Mouse (Mus musculus): Measurements from ENCODE around the gene Cox7a1. TPM values are rescaled to one million over a fixed set of nuclear protein-coding genes. Genes with fewer than 3 reads are reported as not detected.
"Not testable (repeated sequence)": the region's sequence is repeated elsewhere in the genome, so short reads cannot be mapped to it uniquely, and the experiment has no call there.

Cox7a1 gene
- polyA plus RNA-seq, 1 experiment from 2014 or later: 11.3 TPM

DNA sequence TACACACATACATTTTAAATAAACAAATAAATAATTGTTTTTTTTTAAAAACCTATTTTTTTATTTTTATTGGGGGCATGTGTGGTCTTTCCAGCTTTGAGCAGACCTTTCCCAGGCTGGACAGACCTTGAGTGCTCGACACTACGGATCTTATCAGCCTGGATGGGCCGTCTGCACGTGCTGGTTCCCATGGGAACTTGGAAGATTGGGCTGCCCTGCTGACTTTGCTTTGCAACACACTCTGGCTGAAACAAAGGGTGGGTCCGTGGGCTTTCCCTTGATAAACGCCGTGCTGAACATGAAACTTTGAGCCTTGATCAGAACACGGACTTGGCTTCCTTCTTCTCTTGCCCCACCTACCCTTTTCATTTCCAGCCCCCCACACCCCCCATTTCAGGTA is 20.4 kb downstream of the Cox7a1 start:
- H3K9ac ChIP-seq (ENCODE audit: low read length): no peak overlapping the region
- no peak overlapping the region for H3K27ac ChIP-seq (ENCODE audit: low read depth)
- H3K4me1 ChIP-seq (replicated peaks; ENCODE audit: control insufficient read depth, insufficient read depth, low read length): no peaks in the 10 kb centered on the region
- DNase-seq (ENCODE audit: low spot score) (no peak), ATAC-seq (replicated peaks; ENCODE audit: low FRiP score, low TSS enrichment, low read depth) (peak; percentile 53; the same call in 1 of the 2 replicates)
- 0 out of 2 replicates have a peak overlapping the region, but pooled peaks have one; percentile 15 for H3K4me2 ChIP-seq (ENCODE audit: low read length)
- 38% methylated on average over 8 of the region's 8 CpGs for WGBS
- H3K27me3 ChIP-seq (replicated peaks; ENCODE audit: control insufficient read depth, insufficient read depth, low read length): no peaks in the 10 kb centered on the region
- H3K4me3 ChIP-seq (ENCODE audit: low read depth, low read length): no peak overlapping the region
- no peaks in the 10 kb centered on the region for H3K36me3 ChIP-seq (ENCODE audit: control insufficient read depth, insufficient read depth, low read length)
- H3K9me3 ChIP-seq (ENCODE audit: control insufficient read depth, low read length): no peaks in the 10 kb centered on the region

DNA sequence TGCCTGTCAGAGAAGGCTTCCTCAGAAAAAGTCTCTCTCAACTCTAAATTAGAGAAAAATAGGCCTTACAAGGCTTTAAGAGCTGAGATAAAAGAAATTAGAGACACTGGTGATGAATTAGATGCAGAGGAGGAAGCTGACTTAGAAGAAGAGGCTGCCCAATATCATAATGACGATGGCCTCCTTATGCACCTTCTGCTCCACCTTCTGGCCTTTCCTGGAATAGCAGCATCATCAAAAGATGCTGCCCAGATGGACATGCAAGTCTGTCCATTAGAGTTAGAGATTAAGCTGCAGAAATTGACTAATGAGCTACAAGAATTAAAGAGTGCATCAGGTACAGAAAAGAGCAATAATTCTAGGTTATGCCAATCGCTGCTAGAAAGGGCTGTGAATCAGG is 21.4 kb downstream of the Cox7a1 start:
- Histone ChIP-seq H3K36me3 (ENCODE audit: control insufficient read depth, insufficient read depth, low read length) (no peaks in the 10 kb centered on the region), H3K27ac (ENCODE audit: low read depth) (no peak overlapping the region), H3K4me2 (ENCODE audit: low read length) (no peak overlapping the region), H3K9me3 (ENCODE audit: control insufficient read depth, low read length) (no peaks in the 10 kb centered on the region), H3K4me3 (ENCODE audit: low read depth, low read length) (no peak overlapping the region), H3K27me3 (replicated peaks; ENCODE audit: control insufficient read depth, insufficient read depth, low read length) (no peaks in the 10 kb centered on the region), H3K4me1 (replicated peaks; ENCODE audit: control insufficient read depth, insufficient read depth, low read length) (no peaks in the 10 kb centered on the region), H3K9ac (ENCODE audit: low read length) (no peak overlapping the region)
- ATAC-seq (replicated peaks; ENCODE audit: low FRiP score, low TSS enrichment, low read depth): no peak
- WGBS: 10% methylated on average over 2 of the region's 2 CpGs
- no peak for DNase-seq (ENCODE audit: low spot score)

DNA sequence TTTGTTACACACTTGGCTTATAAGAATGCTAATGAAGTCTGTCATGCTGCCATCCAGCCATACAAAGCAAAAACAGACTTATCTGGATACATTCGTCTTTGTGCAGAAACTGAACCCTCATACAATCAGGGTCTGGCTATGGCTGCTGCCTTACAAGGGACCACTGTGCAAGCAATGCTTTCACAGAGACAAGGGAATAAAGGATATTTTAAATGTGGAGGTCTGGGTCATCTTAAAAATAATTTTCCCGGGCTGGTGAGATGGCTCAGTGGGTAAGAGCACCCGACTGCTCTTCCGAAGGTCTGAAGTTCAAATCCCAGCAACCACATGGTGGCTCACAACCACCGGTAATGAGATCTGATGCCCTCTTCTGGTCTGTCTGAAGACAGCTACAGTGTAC is 22.4 kb downstream of the Cox7a1 start:
- WGBS: 54% methylated on average over 5 of the region's 5 CpGs
- not testable (repeated sequence) for DNase-seq (ENCODE audit: low spot score); H3K27ac ChIP-seq (ENCODE audit: low read depth); H3K4me2 ChIP-seq (ENCODE audit: low read length); H3K9ac ChIP-seq (ENCODE audit: low read length); ATAC-seq (replicated peaks; ENCODE audit: low FRiP score, low TSS enrichment, low read depth); H3K9me3 ChIP-seq (ENCODE audit: control insufficient read depth, low read length); H3K4me3 ChIP-seq (ENCODE audit: low read depth, low read length); H3K36me3 ChIP-seq (ENCODE audit: control insufficient read depth, insufficient read depth, low read length); H3K4me1 ChIP-seq (replicated peaks; ENCODE audit: control insufficient read depth, insufficient read depth, low read length); H3K27me3 ChIP-seq (replicated peaks; ENCODE audit: control insufficient read depth, insufficient read depth, low read length)

DNA sequence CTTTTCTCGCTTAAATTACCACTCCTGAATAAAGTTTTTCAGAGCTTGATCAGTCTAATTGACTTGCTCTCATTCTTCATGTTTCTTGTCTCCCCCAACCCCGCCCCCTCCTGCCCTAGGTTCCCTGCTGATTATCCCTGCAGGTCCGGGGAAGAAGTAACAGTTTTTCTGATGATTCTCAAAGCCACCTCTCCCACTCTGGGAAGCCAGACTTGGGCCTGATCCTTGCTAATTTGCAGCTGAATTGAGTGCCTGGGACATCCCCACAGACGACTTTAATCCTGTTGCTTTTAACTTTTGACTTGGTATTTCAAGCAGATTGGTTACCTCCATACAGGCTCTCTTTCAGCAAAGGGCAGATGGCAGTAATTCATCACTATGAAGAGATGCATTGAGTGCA is 27.1 kb downstream of the Cox7a1 start:
- no peak for ATAC-seq (replicated peaks; ENCODE audit: low FRiP score, low TSS enrichment, low read depth)
- DNase-seq (ENCODE audit: low spot score): no peak
- no peak overlapping the region for H3K27ac ChIP-seq (ENCODE audit: low read depth)
- H3K36me3 ChIP-seq (ENCODE audit: control insufficient read depth, insufficient read depth, low read length): no peaks in the 10 kb centered on the region
- H3K9me3 ChIP-seq (ENCODE audit: control insufficient read depth, low read length): no peaks in the 10 kb centered on the region
- no peak overlapping the region for H3K4me2 ChIP-seq (ENCODE audit: low read length)
- no peaks in the 10 kb centered on the region for H3K27me3 ChIP-seq (replicated peaks; ENCODE audit: control insufficient read depth, insufficient read depth, low read length)
- no peak overlapping the region for H3K9ac ChIP-seq (ENCODE audit: low read length)
- H3K4me3 ChIP-seq (ENCODE audit: low read depth, low read length): no peak overlapping the region
- H3K4me1 ChIP-seq (replicated peaks; ENCODE audit: control insufficient read depth, insufficient read depth, low read length): no peaks in the 10 kb centered on the region
- WGBS: 34% methylated on average over 4 of the region's 4 CpGs

DNA sequence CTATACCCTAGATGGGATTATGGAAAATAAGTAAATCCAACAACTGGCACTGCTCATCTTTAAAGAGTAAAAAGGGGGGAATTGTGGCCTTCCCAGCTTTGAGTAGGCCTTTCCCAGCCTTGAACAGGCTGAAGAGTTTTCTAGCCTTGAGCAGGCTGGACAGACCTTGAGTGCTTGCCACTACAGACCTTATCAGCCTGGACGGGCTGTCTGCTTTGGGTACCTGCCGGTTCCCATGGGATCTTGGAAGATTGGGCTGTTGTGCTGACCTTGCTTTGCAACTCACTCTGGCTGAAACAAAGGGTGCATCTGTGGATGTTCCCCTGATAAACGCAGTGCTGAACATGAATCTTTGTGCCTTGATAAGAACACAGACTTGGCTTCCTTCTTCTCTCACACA is 29.9 kb downstream of the Cox7a1 start:
- Histone ChIP-seq H3K27ac (ENCODE audit: low read depth) (no peak overlapping the region), H3K27me3 (replicated peaks; ENCODE audit: control insufficient read depth, insufficient read depth, low read length) (no peaks in the 10 kb centered on the region), H3K9me3 (ENCODE audit: control insufficient read depth, low read length) (no peaks in the 10 kb centered on the region), H3K36me3 (ENCODE audit: control insufficient read depth, insufficient read depth, low read length) (no peaks in the 10 kb centered on the region), H3K4me1 (replicated peaks; ENCODE audit: control insufficient read depth, insufficient read depth, low read length) (no peaks in the 10 kb centered on the region), H3K4me2 (ENCODE audit: low read length) (no peak overlapping the region), H3K9ac (ENCODE audit: low read length) (no peak overlapping the region), H3K4me3 (ENCODE audit: low read depth, low read length) (no peak overlapping the region)
- ATAC-seq (replicated peaks; ENCODE audit: low FRiP score, low TSS enrichment, low read depth) (no peak), DNase-seq (ENCODE audit: low spot score) (no peak)
- 80% methylated on average over 3 of the region's 3 CpGs for WGBS

DNA sequence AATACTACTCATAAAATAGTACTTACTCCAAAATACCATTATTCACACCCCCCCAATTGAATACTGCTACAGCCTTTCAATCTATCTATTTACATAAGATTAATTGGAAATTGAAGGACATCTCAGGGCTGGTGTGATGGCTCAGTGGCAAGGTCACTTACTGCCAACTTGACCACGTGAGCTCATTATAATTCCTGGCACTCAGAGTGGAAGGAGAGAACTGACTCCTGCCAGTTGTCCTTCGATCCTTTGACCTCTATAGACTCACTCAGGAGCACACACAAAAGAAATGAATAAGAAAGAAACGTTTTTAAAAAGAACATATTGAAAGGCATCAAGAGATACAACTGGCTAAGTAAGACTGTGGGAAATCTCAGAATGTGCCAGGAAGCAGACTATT is 31.9 kb downstream of the Cox7a1 start:
- Histone ChIP-seq H3K4me3 (ENCODE audit: low read depth, low read length) (no peak overlapping the region), H3K9ac (ENCODE audit: low read length) (no peak overlapping the region), H3K27ac (ENCODE audit: low read depth) (no peak overlapping the region), H3K4me1 (replicated peaks; ENCODE audit: control insufficient read depth, insufficient read depth, low read length) (0 out of 2 replicates have a peak, but pooled peaks cover 3% of the 10 kb centered on the region), H3K36me3 (ENCODE audit: control insufficient read depth, insufficient read depth, low read length) (no peaks in the 10 kb centered on the region), H3K9me3 (ENCODE audit: control insufficient read depth, low read length) (no peaks in the 10 kb centered on the region), H3K27me3 (replicated peaks; ENCODE audit: control insufficient read depth, insufficient read depth, low read length) (no peaks in the 10 kb centered on the region), H3K4me2 (ENCODE audit: low read length) (no peak overlapping the region)
- WGBS: 95% methylated on average over 3 of the region's 3 CpGs
- DNase-seq (ENCODE audit: low spot score) (no peak), ATAC-seq (replicated peaks; ENCODE audit: low FRiP score, low TSS enrichment, low read depth) (no peak)

DNA sequence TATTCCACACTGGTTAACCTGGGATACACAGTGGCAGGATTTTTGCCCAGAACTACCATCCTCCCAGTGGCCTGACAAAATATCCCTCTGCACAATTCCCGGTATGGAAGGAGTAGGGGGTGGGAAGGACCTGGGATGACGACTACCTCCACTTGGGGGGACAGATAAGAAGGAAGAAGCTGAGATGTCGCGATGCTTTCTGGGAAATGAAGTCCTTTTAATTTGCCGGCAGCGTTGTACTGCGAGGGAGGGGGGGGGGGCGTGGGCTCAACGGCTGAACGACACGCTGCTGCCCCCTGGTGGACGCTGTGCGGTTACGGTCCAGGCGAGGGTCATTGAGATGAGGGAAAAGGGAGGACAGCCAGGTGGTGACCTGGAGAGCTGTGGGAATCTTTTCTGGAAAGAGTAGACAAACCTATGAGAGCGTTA is 32.8 kb downstream of the Cox7a1 start:
- 0 out of 2 replicates have a peak, but pooled peaks cover 3% of the 10 kb centered on the region for H3K4me1 ChIP-seq (replicated peaks; ENCODE audit: control insufficient read depth, insufficient read depth, low read length)
- no peak overlapping the region for H3K9ac ChIP-seq (ENCODE audit: low read length)
- no peak overlapping the region for H3K4me3 ChIP-seq (ENCODE audit: low read depth, low read length)
- no peak overlapping the region; the same call in 1 of the 2 replicates for H3K27ac ChIP-seq (ENCODE audit: low read depth)
- peak overlapping the region; percentile 45 for H3K4me2 ChIP-seq (ENCODE audit: low read length)
- H3K27me3 ChIP-seq (replicated peaks; ENCODE audit: control insufficient read depth, insufficient read depth, low read length): no peaks in the 10 kb centered on the region
- DNase-seq (ENCODE audit: low spot score) (peak; percentile 90), ATAC-seq (replicated peaks; ENCODE audit: low FRiP score, low TSS enrichment, low read depth) (peak; percentile 62)
- H3K9me3 ChIP-seq (ENCODE audit: control insufficient read depth, low read length): no peaks in the 10 kb centered on the region
- 1% methylated on average over 15 of the region's 16 CpGs for WGBS
- H3K36me3 ChIP-seq (ENCODE audit: control insufficient read depth, insufficient read depth, low read length): no peaks in the 10 kb centered on the region

DNA sequence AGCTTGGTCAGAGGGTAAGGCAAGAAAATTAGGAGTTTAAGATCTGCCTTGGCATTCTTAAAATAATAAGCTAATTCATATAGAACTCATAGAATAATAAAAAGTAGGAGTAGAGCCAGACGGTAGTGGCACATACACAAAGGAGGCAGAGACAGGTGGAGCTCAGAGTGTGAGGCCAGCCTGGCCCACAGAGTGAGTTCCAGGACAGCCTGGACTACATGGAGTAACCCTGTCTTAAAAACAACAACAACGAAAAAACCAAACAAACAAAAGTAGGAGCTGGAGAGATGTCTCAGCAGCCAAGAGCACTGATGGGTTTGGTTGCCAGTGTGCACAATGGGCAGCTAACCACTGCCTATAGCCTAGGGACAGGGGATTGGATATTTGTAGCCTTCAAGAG is 33.3 kb downstream of the Cox7a1 start:
- H3K4me2 ChIP-seq (ENCODE audit: low read length): no peak overlapping the region
- 0 out of 2 replicates have a peak, but pooled peaks have one; percentile 37 for ATAC-seq (replicated peaks; ENCODE audit: low FRiP score, low TSS enrichment, low read depth)
- H3K4me1 ChIP-seq (replicated peaks; ENCODE audit: control insufficient read depth, insufficient read depth, low read length): 0 out of 2 replicates have a peak, but pooled peaks cover 3% of the 10 kb centered on the region
- no peak for DNase-seq (ENCODE audit: low spot score)
- 68% methylated on average over 2 of the region's 2 CpGs for WGBS
- H3K9ac ChIP-seq (ENCODE audit: low read length): no peak overlapping the region
- H3K27ac ChIP-seq (ENCODE audit: low read depth): no peak overlapping the region
- no peak overlapping the region for H3K4me3 ChIP-seq (ENCODE audit: low read depth, low read length)
- H3K9me3 ChIP-seq (ENCODE audit: control insufficient read depth, low read length): no peaks in the 10 kb centered on the region
- H3K36me3 ChIP-seq (ENCODE audit: control insufficient read depth, insufficient read depth, low read length): no peaks in the 10 kb centered on the region
- no peaks in the 10 kb centered on the region for H3K27me3 ChIP-seq (replicated peaks; ENCODE audit: control insufficient read depth, insufficient read depth, low read length)

DNA sequence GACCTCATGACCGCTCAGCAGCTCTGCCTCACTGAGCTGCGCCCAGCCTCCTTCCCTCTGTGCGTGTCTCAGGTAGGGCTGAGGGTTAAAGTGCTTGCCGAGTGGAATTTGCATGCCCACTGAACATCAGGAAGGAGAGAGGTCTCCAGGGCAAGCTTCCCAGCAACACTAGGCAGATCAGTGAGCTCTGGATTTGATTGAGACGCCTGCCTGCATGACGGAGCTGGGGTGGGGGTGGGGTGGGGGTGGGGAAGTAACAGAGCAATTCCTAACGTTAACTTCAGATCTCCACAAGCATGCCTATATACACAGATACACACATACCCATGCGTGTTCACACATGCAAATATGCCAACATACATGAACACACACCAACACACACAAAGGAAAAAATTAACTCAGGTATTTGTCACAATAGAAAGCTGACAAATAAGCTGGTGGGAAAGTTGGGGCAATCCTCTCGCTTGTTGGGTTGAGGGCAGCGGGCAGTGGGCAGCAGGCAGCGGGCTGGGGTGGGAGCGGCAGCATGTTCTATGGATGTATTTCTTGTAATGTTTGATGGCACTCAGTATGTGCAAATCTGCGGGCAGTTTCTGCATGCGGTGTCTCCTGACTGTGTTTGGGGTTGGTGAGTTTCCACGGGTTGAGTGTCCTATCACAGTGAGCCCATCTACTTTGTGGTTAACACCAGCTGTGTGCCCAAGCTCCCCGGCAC is 35.5 kb downstream of the Cox7a1 start:
- H3K4me3 ChIP-seq (ENCODE audit: low read depth, low read length): peak overlapping the region; percentile 48
- 3% methylated on average over 16 of the region's 16 CpGs for WGBS
- H3K27ac ChIP-seq (ENCODE audit: low read depth): peak overlapping the region; percentile 33; the same call in 1 of the 2 replicates
- H3K36me3 ChIP-seq (ENCODE audit: control insufficient read depth, insufficient read depth, low read length): peaks cover 9% of the 10 kb centered on the region
- peak overlapping the region; percentile 53 for H3K9ac ChIP-seq (ENCODE audit: low read length)
- DNase-seq (ENCODE audit: low spot score): peak; percentile 82
- 0 out of 2 replicates have a peak, but pooled peaks cover 3% of the 10 kb centered on the region for H3K4me1 ChIP-seq (replicated peaks; ENCODE audit: control insufficient read depth, insufficient read depth, low read length)
- H3K27me3 ChIP-seq (replicated peaks; ENCODE audit: control insufficient read depth, insufficient read depth, low read length): no peaks in the 10 kb centered on the region
- H3K4me2 ChIP-seq (ENCODE audit: low read length): peak overlapping the region; percentile 97
- H3K9me3 ChIP-seq (ENCODE audit: control insufficient read depth, low read length): no peaks in the 10 kb centered on the region
- peak; percentile 45 for ATAC-seq (replicated peaks; ENCODE audit: low FRiP score, low TSS enrichment, low read depth)
